Mouse (Mus musculus) ES-Bruce4 (cell line): ENCODE measurements around the gene Cxcl17.

Experiments
- EP300 ChIP-seq: IDR thresholded peaks from 2 replicates; pipeline ENCODE4 v1.6.1; 2011; ENCODE audit warnings: low read depth, low read length; ENCODE audit not compliant: insufficient read depth
- POLR2A ChIP-seq: IDR thresholded peaks from one replicate; pipeline ENCODE4 v1.8.1; 2011; ENCODE audit warnings: low read length; ENCODE audit not compliant: insufficient read depth

GRCm38 (mm10) chr7:25434654-25435545 lies 22.2 kb upstream of the Cxcl17 start:
- TF ChIP-seq POLR2A (no peak), EP300 (no peak)
